In the genomic region with DNA sequence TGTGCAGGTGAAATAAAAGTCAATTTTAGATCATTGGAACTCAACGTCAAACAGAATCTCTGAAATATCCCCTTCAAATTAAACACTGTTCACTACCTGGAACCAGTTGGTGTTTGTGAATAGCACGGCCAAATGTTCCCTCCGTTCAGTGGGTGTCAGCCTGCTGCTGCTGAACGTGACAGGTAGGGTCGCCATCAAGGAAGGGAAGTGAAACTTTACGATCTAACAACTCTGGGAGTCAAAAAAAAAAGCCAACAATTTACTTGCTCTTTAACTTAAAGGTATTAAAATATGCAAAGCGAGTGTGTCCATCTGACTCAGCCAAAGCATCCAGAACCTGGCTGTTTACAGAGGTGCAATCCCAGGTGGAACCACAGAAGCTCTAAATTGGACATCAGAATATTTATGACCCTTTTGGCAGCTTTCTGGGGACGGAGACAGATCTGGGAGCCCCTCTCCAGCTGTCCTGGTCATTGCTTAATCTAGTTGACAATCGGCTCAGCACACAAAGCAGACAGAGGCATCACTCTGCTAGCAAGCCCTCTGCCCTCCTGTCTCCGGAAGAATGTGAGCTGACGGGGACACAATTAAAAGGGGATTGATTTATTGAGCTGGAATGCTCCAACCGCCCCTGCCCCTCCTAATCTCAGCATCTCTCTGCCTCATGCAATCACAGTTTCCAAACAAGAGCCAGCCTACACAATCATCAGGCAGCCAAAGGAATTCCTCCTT, we compare ENCODE assay signal across 9 mouse cellular contexts.
A peak's percentile ranks its signal among the peaks of the same experiment; 100 is the strongest.
DNase-seq lines count a peak whose midpoint lies in the region; ATAC-seq and TF ChIP-seq lines count a peak whose summit lies in the region.
"Had no signal": no experiment of that assay in that cellular context is flagged by ENCODE, and none has a peak within 500 bp of the region (broad histone marks: within the 10 kb centered on the region; RNA-seq: fewer than 3 reads in every experiment).

No protein-coding gene starts in this region.

- no peaks in the 10 kb centered on the region for H3K9me3 ChIP-seq in lung, postnatal 0 days (ENCODE audit: low read length)
- H3K9me3 ChIP-seq in hindbrain, embryonic 11.5 days (ENCODE audit: control insufficient read depth, low read length), result no peaks in the 10 kb centered on the region

- TF ChIP-seq EP300 in lung, postnatal 0 days (IDR thresholded peaks at IDR 0.05), result no peak

- H3K36me3 ChIP-seq in lung, postnatal 0 days (ENCODE audit: insufficient read depth, low read length), result no peaks in the 10 kb centered on the region
- no peaks in the 10 kb centered on the region for H3K36me3 ChIP-seq in hindbrain, embryonic 11.5 days (ENCODE audit: control insufficient read depth, insufficient read depth, low read length)

- H3K4me3 ChIP-seq in lung, postnatal 0 days (ENCODE audit: low read depth, low read length), result no peak overlapping the region
- no peak overlapping the region for H3K4me3 ChIP-seq in hindbrain, embryonic 11.5 days (ENCODE audit: low read depth, low read length)

- no peak for TF ChIP-seq CTCF in lung, postnatal 0 days (IDR thresholded peaks at IDR 0.05)

- H3K4me2 ChIP-seq in lung, postnatal 0 days (replicated peaks; ENCODE audit: low read depth, low read length), result no peak overlapping the region
- H3K4me2 ChIP-seq in hindbrain, embryonic 11.5 days (replicated peaks; ENCODE audit: low read depth, low read length), result no peak overlapping the region

- H3K9ac ChIP-seq in lung, postnatal 0 days (replicated peaks; ENCODE audit: low read depth), result no peak overlapping the region
- H3K9ac ChIP-seq in hindbrain, embryonic 11.5 days (ENCODE audit: low read depth, low read length), result no peak overlapping the region

- WGBS in lung, postnatal 0 days, result 34% methylated on average over 12 of the region's 12 CpGs
- WGBS in hindbrain, embryonic 11.5 days, result 32% methylated on average over 12 of the region's 12 CpGs

- H3K4me1 ChIP-seq in lung, postnatal 0 days (ENCODE audit: insufficient read depth, low read depth, low read length), result no peaks in the 10 kb centered on the region
- H3K4me1 ChIP-seq in hindbrain, embryonic 11.5 days (replicated peaks; ENCODE audit: control insufficient read depth, insufficient read depth, low read length), result peaks cover 5% of the 10 kb centered on the region

- H3K27me3 ChIP-seq in lung, postnatal 0 days (replicated peaks; ENCODE audit: insufficient read depth, low read length), result no peaks in the 10 kb centered on the region
- no peaks in the 10 kb centered on the region for H3K27me3 ChIP-seq in hindbrain, embryonic 11.5 days (ENCODE audit: control insufficient read depth, insufficient read depth, low read length)

- peak; percentile 35; the same call in 1 of the 2 replicates for ATAC-seq in lung, postnatal 0 days
- ATAC-seq in hindbrain, embryonic 11.5 days (ENCODE audit: low FRiP score), result peak; percentile 91

- peak; percentile 47 for DNase-seq in lung, postnatal 0 days (ENCODE audit: low spot score)
- DNase-seq in lung, postnatal 10 days, result no peak
- peak; percentile 73 for DNase-seq in hindbrain, embryonic 11.5 days (ENCODE audit: low spot score)
- DNase-seq in mesoderm, embryonic 11.5 days (ENCODE audit: low read depth, low spot score), result peak; percentile 88
- no peak for DNase-seq in layer of hippocampus, adult 9-10 months (ENCODE audit: low spot score)
- no peak for DNase-seq in thymus, adult 18-20 months
- no peak for DNase-seq in c-Kit-positive CD71-positive TER-119-positive erythroid progenitor cells, embryonic 14.5 days (ENCODE audit: low spot score)
- DNase-seq in thymus, postnatal 4 days, result no peak
- DNase-seq: left cerebral cortex, postnatal 4 days had no signal

- no peak overlapping the region for H3K27ac ChIP-seq in lung, postnatal 0 days (ENCODE audit: low read length)
- H3K27ac ChIP-seq in hindbrain, embryonic 11.5 days (ENCODE audit: low read depth, low read length), result peak overlapping the region; percentile 61

Comparison
In these comparisons a context has a peak if more than half of its experiments do, and no peak if none do; other contexts are left out.
1. DNase-seq: peak in lung, postnatal 0 days (single experiment), hindbrain, embryonic 11.5 days (single experiment) and mesoderm, embryonic 11.5 days (single experiment); none in lung, postnatal 10 days (single experiment), layer of hippocampus, adult 9-10 months (single experiment), thymus, adult 18-20 months (0 of 2), c-Kit-positive CD71-positive TER-119-positive erythroid progenitor cells, embryonic 14.5 days (single experiment) and thymus, postnatal 4 days (single experiment).